Mouse (Mus musculus): ENCODE results near the gene Tmub2. TPM values are rescaled to one million over a fixed set of nuclear protein-coding genes. Genes with fewer than 3 reads are reported as not detected.
"Not testable (repeated sequence)": the region's sequence is repeated elsewhere in the genome, so short reads cannot be mapped to it uniquely, and the experiment has no call there.

Gene Tmub2
- polyA plus RNA-seq, 1 experiment from 2014 or later: 46.7 TPM

GRCm38 (mm10) chr11:102266631-102267355 is 17.9 kb upstream of the Tmub2 start:
- Histone ChIP-seq H3K4me2 (ENCODE audit: low read depth, severe bottlenecking) (no peak overlapping the region), H3K27ac (replicated peaks; ENCODE audit: low read depth, low read length) (no peak overlapping the region; the same call in 1 of the 2 replicates), H3K9me3 (ENCODE audit: control insufficient read depth, low read length) (no peaks in the 10 kb centered on the region), H3K4me1 (ENCODE audit: control insufficient read depth, insufficient read depth, low read length) (no peaks in the 10 kb centered on the region), H3K9ac (ENCODE audit: low read length) (peak overlapping the region; percentile 37; the same call in 1 of the 2 replicates), H3K4me3 (ENCODE audit: low read depth, low read length) (no peak overlapping the region), H3K36me3 (ENCODE audit: control insufficient read depth, insufficient read depth, low read length) (peaks cover 14% of the 10 kb centered on the region), H3K27me3 (ENCODE audit: control insufficient read depth, insufficient read depth, low read length) (no peaks in the 10 kb centered on the region)
- ATAC-seq (ENCODE audit: insufficient number of reproducible peaks, low FRiP score, low TSS enrichment, low read depth) (no peak), DNase-seq (ENCODE audit: low spot score) (no peak)
- WGBS: 89% methylated on average over 8 of the region's 8 CpGs

- H3K9me3 ChIP-seq (ENCODE audit: control insufficient read depth, low read length): no peaks in the 10 kb centered on the region
- WGBS: 12% methylated on average over 11 of the region's 11 CpGs
- H3K4me1 ChIP-seq (ENCODE audit: control insufficient read depth, insufficient read depth, low read length): no peaks in the 10 kb centered on the region
- peaks cover 8% of the 10 kb centered on the region; the same call in 1 of the 2 replicates for H3K36me3 ChIP-seq (ENCODE audit: control insufficient read depth, insufficient read depth, low read length)
- no peaks in the 10 kb centered on the region for H3K27me3 ChIP-seq (ENCODE audit: control insufficient read depth, insufficient read depth, low read length)
- DNase-seq (ENCODE audit: low spot score): peak; percentile 81
- no peak overlapping the region for H3K4me3 ChIP-seq (ENCODE audit: low read depth, low read length)
- ATAC-seq (ENCODE audit: insufficient number of reproducible peaks, low FRiP score, low TSS enrichment, low read depth): no peak
- H3K9ac ChIP-seq (ENCODE audit: low read length): peak overlapping the region; percentile 37; the same call in 1 of the 2 replicates
- no peak overlapping the region; the same call in 1 of the 2 replicates for H3K27ac ChIP-seq (replicated peaks; ENCODE audit: low read depth, low read length)
- H3K4me2 ChIP-seq (ENCODE audit: low read depth, severe bottlenecking): no peak overlapping the region
Observed at GRCm38 (mm10) chr11:102267480-102267879, 17.3 kb upstream of the Tmub2 start.

- Histone ChIP-seq H3K27me3 (ENCODE audit: control insufficient read depth, insufficient read depth, low read length) (no peaks in the 10 kb centered on the region), H3K4me2 (ENCODE audit: low read depth, severe bottlenecking) (no peak within 1 kb of the TSS)
Observed at GRCm38 (mm10) chr11:102268520-102269244, 16.0 kb upstream of the Tmub2 start, which contains the start of gene Asb16. Asb16 (plus strand) TSS chr11:102268743.

GRCm38 (mm10) chr11:102276411-102276915 is 8.3 kb upstream of the Tmub2 start:
- WGBS: 1% methylated on average over 33 of the region's 33 CpGs
- Histone ChIP-seq H3K9ac (ENCODE audit: low read length) (peak overlapping the region; percentile 67), H3K4me3 (ENCODE audit: low read depth, low read length) (peak overlapping the region; percentile 33), H3K36me3 (ENCODE audit: control insufficient read depth, insufficient read depth, low read length) (no peaks in the 10 kb centered on the region), H3K27me3 (ENCODE audit: control insufficient read depth, insufficient read depth, low read length) (no peaks in the 10 kb centered on the region), H3K9me3 (ENCODE audit: control insufficient read depth, low read length) (no peaks in the 10 kb centered on the region), H3K27ac (replicated peaks; ENCODE audit: low read depth, low read length) (peak overlapping the region; percentile 30; the same call in 1 of the 2 replicates), H3K4me2 (ENCODE audit: low read depth, severe bottlenecking) (peak overlapping the region; percentile 90), H3K4me1 (ENCODE audit: control insufficient read depth, insufficient read depth, low read length) (peaks cover 4% of the 10 kb centered on the region)
- DNase-seq (ENCODE audit: low spot score): peak; percentile 75
- peak; percentile 73 for ATAC-seq (ENCODE audit: insufficient number of reproducible peaks, low FRiP score, low TSS enrichment, low read depth)

More at GRCm38 (mm10) chr11:102268520-102269244, 16.0 kb upstream of the Tmub2 start, which contains the start of gene Asb16:
- DNase-seq (ENCODE audit: low spot score) (no peak), ATAC-seq (ENCODE audit: insufficient number of reproducible peaks, low FRiP score, low TSS enrichment, low read depth) (no peak)
- H3K4me1 ChIP-seq (ENCODE audit: control insufficient read depth, insufficient read depth, low read length): no peaks in the 10 kb centered on the region
- 87% methylated on average over 12 of the region's 12 CpGs for WGBS
- H3K9ac ChIP-seq (ENCODE audit: low read length): no peak within 1 kb of the TSS
- no peak within 1 kb of the TSS for H3K4me3 ChIP-seq (ENCODE audit: low read depth, low read length)
- H3K36me3 ChIP-seq (ENCODE audit: control insufficient read depth, insufficient read depth, low read length): peaks cover 8% of the 10 kb centered on the region; the same call in 1 of the 2 replicates
- H3K27ac ChIP-seq (replicated peaks; ENCODE audit: low read depth, low read length): no peak within 1 kb of the TSS
- no peaks in the 10 kb centered on the region for H3K9me3 ChIP-seq (ENCODE audit: control insufficient read depth, low read length)

GRCm38 (mm10) chr11:102277754-102278153 is 7.0 kb upstream of the Tmub2 start:
- Histone ChIP-seq H3K4me1 (ENCODE audit: control insufficient read depth, insufficient read depth, low read length) (peaks cover 4% of the 10 kb centered on the region), H3K4me2 (ENCODE audit: low read depth, severe bottlenecking) (no peak overlapping the region), H3K27me3 (ENCODE audit: control insufficient read depth, insufficient read depth, low read length) (no peaks in the 10 kb centered on the region), H3K9me3 (ENCODE audit: control insufficient read depth, low read length) (no peaks in the 10 kb centered on the region), H3K4me3 (ENCODE audit: low read depth, low read length) (no peak overlapping the region), H3K36me3 (ENCODE audit: control insufficient read depth, insufficient read depth, low read length) (no peaks in the 10 kb centered on the region), H3K9ac (ENCODE audit: low read length) (no peak overlapping the region), H3K27ac (replicated peaks; ENCODE audit: low read depth, low read length) (no peak overlapping the region)
- ATAC-seq (ENCODE audit: insufficient number of reproducible peaks, low FRiP score, low TSS enrichment, low read depth) (no peak), DNase-seq (ENCODE audit: low spot score) (no peak)
- WGBS: 56% methylated on average over 11 of the region's 12 CpGs

GRCm38 (mm10) chr11:102279595-102279994 is 5.1 kb upstream of the Tmub2 start:
- H3K4me1 ChIP-seq (ENCODE audit: control insufficient read depth, insufficient read depth, low read length): peaks cover 4% of the 10 kb centered on the region
- H3K9ac ChIP-seq (ENCODE audit: low read length): no peak overlapping the region
- no peak overlapping the region for H3K4me3 ChIP-seq (ENCODE audit: low read depth, low read length)
- H3K27ac ChIP-seq (replicated peaks; ENCODE audit: low read depth, low read length): no peak overlapping the region
- no peaks in the 10 kb centered on the region for H3K27me3 ChIP-seq (ENCODE audit: control insufficient read depth, insufficient read depth, low read length)
- DNase-seq (ENCODE audit: low spot score): no peak
- H3K36me3 ChIP-seq (ENCODE audit: control insufficient read depth, insufficient read depth, low read length): no peaks in the 10 kb centered on the region
- WGBS: 96% methylated on average over 3 of the region's 3 CpGs
- no peaks in the 10 kb centered on the region for H3K9me3 ChIP-seq (ENCODE audit: control insufficient read depth, low read length)
- no peak overlapping the region for H3K4me2 ChIP-seq (ENCODE audit: low read depth, severe bottlenecking)
- no peak for ATAC-seq (ENCODE audit: insufficient number of reproducible peaks, low FRiP score, low TSS enrichment, low read depth)

GRCm38 (mm10) chr11:102280267-102280666 is 4.5 kb upstream of the Tmub2 start:
- DNase-seq (ENCODE audit: low spot score); H3K4me3 ChIP-seq (ENCODE audit: low read depth, low read length); H3K9ac ChIP-seq (ENCODE audit: low read length); H3K27ac ChIP-seq (replicated peaks; ENCODE audit: low read depth, low read length); H3K36me3 ChIP-seq (ENCODE audit: control insufficient read depth, insufficient read depth, low read length); H3K27me3 ChIP-seq (ENCODE audit: control insufficient read depth, insufficient read depth, low read length); H3K9me3 ChIP-seq (ENCODE audit: control insufficient read depth, low read length); H3K4me2 ChIP-seq (ENCODE audit: low read depth, severe bottlenecking); ATAC-seq (ENCODE audit: insufficient number of reproducible peaks, low FRiP score, low TSS enrichment, low read depth); H3K4me1 ChIP-seq (ENCODE audit: control insufficient read depth, insufficient read depth, low read length): not testable (repeated sequence)
- 68% methylated on average over 6 of the region's 6 CpGs for WGBS

- ATAC-seq (ENCODE audit: insufficient number of reproducible peaks, low FRiP score, low TSS enrichment, low read depth): no peak
- WGBS: 83% methylated on average over 6 of the region's 6 CpGs
- peak overlapping the region; percentile 26; the same call in 1 of the 2 replicates for H3K27ac ChIP-seq (replicated peaks; ENCODE audit: low read depth, low read length)
- no peaks in the 10 kb centered on the region for H3K9me3 ChIP-seq (ENCODE audit: control insufficient read depth, low read length)
- no peak overlapping the region for H3K4me3 ChIP-seq (ENCODE audit: low read depth, low read length)
- peaks cover 6% of the 10 kb centered on the region; the same call in 1 of the 2 replicates for H3K4me1 ChIP-seq (ENCODE audit: control insufficient read depth, insufficient read depth, low read length)
- no peak for DNase-seq (ENCODE audit: low spot score)
- no peaks in the 10 kb centered on the region for H3K27me3 ChIP-seq (ENCODE audit: control insufficient read depth, insufficient read depth, low read length)
- peaks cover 4% of the 10 kb centered on the region; the same call in 1 of the 2 replicates for H3K36me3 ChIP-seq (ENCODE audit: control insufficient read depth, insufficient read depth, low read length)
- no peak overlapping the region; the same call in 1 of the 2 replicates for H3K9ac ChIP-seq (ENCODE audit: low read length)
- peak overlapping the region; percentile 88 for H3K4me2 ChIP-seq (ENCODE audit: low read depth, severe bottlenecking)
Observed at GRCm38 (mm10) chr11:102283922-102284321, 809 bp upstream of the Tmub2 start.

Measured in limb, embryonic 11.5 days (tissue).